Comparison of ENCODE assay signal across 23 mouse cellular contexts in the genomic region with DNA sequence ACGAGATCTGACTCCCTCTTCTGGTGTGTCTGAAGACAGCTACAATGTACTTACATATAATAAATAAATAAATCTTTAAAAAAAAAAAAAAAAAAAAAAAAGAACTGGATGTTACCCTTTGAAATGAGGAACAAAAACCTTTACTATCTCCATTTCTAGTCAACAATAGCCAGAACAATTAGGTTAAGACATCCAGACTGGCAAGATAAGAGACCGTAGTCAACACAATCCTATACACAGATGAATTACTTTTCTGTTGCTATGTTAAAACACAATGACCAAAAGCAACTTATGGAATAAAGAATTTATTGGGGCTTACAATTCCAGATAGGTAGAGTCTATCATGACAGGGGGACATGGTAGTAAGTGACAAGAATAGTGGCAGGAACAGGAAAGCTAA. TPM values are rescaled to one million over a fixed set of nuclear protein-coding genes. Genes with fewer than 3 reads are reported as not detected.
"Had no signal": no experiment of that assay in that cellular context is flagged by ENCODE, and none has a peak within 500 bp of the region (broad histone marks: within the 10 kb centered on the region; RNA-seq: fewer than 3 reads in every experiment).

No protein-coding gene starts in this region.

- H3K9ac ChIP-seq: neural tube, embryonic 13.5 days; neural tube, embryonic 15.5 days; stomach, embryonic 15.5 days had no signal

- H3K27me3 ChIP-seq: neural tube, embryonic 13.5 days; neural tube, embryonic 15.5 days; stomach, embryonic 15.5 days had no signal

- DNase-seq: retina, postnatal 1 day; right cerebral cortex, adult 18-20 months; right cerebral cortex, postnatal 14 days; right cerebral cortex, postnatal 25 days; right cerebral cortex, postnatal 4 days; spleen, adult 18-20 months; thymus, adult 18-20 months; thymus, adult 2 months; thymus, postnatal 14 days; thymus, postnatal 25 days; thymus, postnatal 36 days; thymus, postnatal 4 days had no signal

- H3K9me3 ChIP-seq: neural tube, embryonic 13.5 days; neural tube, embryonic 15.5 days; stomach, embryonic 15.5 days had no signal

- H3K4me3 ChIP-seq: neural tube, embryonic 13.5 days; neural tube, embryonic 15.5 days; stomach, embryonic 15.5 days had no signal

- H3K4me1 ChIP-seq: neural tube, embryonic 13.5 days; neural tube, embryonic 15.5 days; stomach, embryonic 15.5 days had no signal

- H3K27ac ChIP-seq: neural tube, embryonic 13.5 days; neural tube, embryonic 15.5 days; stomach, embryonic 15.5 days; stomach, postnatal 0 days had no signal

RNA-seq across cellular contexts. Expression of a gene that starts 6.9 kb away (rescaled TPM):
- total RNA-seq: neutrophil, adult 5-6 weeks had no signal
- polyA plus RNA-seq: neural tube, embryonic 14.5 days; small intestine, adult 2 months; spleen, adult 2 months; stomach, embryonic 14.5 days; stomach, embryonic 16.5 days; thymus, adult 2 months; urinary bladder, adult 2 months had no signal
